Mouse (Mus musculus) urinary bladder, postnatal 10 days (tissue): ENCODE measurements around the gene Csmd2.

Experiments
- DNase-seq: peaks from one replicate; pipeline ENCODE4 v3.0.0; 2022; ENCODE audit warnings: low spot score

Csmd2 gene

DNA sequence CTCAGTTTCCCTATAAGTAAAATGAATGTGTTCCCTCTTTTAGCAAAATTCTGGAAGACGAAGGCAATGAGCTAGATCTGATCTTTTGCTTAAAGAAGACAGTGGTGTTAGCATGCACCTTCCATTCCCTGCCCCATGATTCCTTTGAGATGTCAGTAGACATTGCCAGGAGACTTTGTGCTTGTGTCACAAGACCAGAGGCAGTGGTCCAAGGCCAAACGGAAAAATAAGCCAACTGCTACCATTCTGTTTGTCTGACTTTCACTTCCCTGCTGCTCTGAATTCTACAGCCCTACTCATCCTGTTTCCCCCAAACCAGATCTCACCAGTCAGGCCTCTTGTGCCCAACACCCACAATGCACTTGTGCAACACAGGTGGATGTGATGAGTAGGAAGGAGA, 427.1 kb downstream of the Csmd2 start:
- DNase-seq, result no peak

DNA sequence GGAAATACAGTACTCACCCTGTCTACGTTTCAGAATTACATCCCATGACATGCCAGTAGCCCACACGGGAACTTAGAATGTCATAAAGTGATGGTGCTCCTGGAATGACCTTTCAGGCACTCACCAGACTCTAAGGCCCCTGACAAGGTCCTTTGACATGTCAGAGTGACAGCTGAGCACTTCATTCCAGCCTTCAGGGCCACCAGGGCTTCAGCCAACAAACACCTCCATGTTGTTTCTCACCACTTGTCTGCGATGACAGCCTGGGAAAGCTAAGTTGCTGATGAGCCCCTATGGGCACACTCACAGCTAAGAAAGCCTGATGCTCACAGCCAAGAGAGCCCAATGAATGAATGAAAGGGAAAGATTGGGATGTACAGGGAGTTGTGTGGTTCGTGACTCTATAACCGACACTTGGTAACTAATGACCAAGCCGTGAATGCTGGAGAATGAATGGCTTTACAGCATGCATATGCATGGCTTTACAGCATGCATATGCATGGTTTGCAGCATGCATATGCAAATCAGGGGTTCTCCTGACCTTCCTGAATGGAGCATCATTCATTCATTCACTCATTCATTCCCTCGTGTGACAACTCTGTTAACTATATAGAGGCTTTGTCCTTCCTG, 432.4 kb downstream of the Csmd2 start:
- no peak for DNase-seq

DNA sequence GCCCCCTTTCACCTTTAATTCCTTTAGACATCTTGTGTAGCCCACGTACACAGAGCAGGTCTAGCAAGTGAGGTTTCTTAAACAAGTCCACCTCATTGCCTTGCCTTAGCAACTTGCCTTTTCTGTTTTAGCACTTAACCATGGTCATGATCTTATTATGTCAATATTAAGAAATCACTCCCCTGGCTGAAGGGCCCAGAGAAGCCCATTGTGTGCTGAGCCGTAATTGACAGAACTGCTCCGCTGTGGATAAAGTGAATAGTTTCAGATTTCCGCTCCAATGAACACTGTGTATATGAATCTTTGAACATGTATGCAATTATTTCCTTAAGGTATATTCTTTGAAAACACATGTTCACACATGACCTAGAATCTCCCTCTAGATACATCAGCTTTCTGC, 434.8 kb downstream of the Csmd2 start:
- DNase-seq, result no peak

DNA sequence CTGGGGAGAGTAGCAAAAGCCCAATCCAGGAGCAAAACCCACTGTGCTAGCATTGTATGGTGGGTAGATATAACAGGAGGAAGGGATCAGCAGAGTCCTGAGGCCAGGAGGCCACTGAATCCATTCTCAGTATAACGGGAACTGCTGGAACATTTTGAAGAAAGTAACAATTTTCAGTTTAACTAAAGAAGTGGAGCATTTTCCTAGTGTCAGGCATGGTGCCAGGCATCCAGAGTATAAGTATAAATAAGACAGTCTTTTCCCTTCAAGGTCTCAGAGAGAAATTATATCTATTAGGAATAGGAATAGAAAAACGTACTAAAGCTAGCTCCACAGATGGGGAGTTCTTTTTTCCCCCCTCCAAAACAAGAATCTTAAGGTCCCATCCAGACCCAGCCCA, 437.7 kb downstream of the Csmd2 start:
- no peak for DNase-seq

DNA sequence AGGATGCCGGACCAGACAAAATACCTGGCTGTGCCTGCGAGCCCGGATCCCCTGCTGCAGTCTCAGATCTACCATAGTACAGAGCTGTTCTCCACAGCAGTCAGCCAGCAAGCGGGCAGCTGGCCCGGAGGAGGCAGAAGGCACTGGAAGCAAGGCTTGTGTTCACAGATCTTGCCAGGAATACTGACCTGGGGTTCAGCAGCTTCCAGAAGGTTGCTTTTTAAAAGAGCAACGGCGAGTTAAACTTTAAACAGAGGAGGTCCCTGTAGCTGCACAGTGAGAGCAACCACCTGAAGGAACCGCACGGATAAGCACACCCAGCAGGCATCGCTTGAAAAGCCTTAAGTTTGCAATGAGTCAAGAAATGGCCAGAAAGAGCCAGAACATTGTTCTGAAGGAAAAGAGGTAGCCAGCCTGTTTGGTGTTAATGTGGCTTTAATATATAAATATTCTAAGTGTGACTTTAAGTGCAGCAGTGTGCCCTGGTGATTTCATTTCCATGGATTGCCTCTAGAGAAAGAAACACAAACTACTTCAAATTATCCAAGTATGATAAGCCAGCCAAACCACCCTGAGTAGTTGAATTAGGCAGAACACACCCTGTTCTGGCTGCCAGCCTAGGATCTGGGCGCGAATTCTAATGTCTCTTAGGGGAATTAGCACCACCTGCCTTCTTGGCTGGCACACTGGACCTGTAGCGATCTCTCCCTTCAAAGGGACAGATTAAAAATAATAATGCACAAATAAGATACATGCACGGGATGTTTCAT, 439.8 kb downstream of the Csmd2 start:
- DNase-seq, result no peak

DNA sequence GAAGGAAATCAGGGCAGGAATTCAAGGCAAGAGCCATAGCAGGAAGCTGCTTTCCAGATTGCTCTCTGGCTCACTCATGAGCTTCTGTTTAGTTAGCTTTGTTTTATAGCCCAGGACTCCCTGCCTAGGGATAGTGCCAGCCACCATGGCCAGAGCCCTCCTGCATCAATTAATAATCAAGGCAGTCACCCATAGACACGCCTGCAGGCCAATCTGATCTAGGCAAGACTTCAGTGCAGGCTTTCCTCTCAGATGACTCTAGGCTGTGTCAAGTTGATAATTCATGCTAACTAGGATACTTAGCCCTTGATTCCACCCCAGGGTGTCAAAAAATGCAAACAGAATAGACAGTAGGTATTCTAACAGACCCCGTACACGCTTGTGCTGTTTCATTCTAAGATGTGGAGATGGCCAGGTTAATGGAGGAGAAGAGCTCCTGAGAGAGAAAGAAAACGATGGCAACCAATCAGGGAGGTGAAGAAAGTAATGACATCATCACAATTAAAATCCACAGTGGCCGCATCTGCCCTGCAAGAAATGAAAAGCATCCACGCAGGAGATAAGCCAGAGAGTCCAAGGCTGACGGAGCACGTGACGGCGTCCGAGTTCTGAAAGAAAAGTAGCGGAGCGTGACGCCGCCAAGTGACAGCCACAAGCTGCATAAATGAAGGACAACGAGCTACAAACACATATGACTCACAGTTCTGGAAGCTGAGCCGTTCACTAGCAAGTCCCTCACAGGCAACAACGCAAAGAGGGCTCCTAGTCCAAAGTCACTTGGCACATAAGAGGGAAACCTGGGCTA, 440.8 kb downstream of the Csmd2 start:
- DNase-seq, result no peak

DNA sequence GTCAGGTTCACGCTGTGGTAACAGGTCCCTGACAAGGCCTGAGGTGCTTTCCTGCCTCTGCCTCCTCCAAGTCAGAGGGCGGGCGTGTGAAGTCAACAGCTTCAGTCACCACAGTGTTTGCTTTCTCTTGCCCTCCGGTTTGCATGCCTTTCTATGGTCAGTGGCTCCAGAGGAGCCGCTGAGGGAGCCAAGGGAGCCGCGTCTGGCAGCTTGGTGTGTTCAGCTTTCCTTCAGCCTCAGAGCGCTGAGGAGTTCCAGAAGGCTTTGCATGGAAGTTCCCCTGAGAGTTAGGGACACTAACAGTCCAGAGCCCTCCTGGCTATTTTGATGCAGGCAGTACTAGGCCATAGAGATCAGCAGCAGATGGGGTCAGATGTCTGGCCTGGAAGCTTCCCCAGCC, 441.9 kb downstream of the Csmd2 start:
- no peak for DNase-seq

DNA sequence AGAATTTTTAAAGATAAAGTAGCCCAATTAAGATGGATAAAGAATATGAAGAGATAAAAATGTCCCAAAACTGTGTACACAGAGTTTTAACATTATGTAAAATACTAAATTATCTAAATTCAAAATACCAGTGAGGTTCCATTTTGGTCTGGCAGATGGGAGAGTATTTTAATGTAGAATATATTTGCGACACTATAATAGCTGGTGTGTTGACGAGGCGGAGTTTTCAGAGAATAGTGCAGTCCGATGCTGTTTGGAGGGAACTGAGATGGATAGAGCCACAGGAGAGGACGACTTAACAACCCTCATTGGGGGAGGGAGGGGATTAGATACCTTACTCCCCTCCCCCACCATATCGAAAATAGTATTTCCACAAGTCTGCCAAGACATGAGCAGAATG, 452.9 kb downstream of the Csmd2 start:
- no peak for DNase-seq

DNA sequence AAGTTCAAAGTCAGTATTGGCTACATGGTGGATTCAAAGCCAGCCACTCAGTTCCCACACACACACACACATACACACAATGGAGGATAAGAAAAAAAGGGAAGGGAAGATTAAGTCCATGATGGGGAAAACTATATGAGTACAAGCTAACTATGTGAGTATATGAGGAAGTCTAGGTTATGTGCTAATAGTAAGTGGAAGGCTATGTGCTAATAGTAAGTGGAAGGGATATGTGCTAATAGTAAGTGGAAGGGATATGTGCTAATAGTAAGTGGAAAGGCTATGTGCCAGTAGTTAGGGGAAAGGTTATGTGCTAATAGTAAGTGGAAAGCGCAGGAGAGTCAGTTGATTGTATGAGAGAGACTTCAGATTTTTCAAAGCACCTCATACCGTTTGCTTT, 453.6 kb downstream of the Csmd2 start:
- DNase-seq, result no peak

DNA sequence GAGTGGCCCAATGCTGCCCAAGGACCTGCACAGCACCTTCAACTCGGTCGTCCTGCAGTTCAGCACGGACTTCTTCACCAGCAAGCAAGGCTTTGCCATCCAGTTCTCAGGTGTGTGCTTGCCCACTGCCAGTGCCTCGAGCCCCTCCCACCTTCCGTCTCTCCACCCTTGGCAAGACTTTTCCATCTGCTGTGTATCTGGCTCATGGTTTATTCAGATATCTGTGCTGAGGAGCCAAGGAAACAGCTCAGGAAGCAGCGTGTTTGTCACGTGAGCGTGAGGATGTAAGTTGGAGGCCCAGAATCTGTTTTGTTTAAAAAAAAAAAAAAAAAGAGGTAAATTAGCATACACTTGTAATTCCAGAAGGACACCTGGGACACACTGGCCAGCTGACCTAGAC, 455.1 kb downstream of the Csmd2 start:
- DNase-seq, result no peak

DNA sequence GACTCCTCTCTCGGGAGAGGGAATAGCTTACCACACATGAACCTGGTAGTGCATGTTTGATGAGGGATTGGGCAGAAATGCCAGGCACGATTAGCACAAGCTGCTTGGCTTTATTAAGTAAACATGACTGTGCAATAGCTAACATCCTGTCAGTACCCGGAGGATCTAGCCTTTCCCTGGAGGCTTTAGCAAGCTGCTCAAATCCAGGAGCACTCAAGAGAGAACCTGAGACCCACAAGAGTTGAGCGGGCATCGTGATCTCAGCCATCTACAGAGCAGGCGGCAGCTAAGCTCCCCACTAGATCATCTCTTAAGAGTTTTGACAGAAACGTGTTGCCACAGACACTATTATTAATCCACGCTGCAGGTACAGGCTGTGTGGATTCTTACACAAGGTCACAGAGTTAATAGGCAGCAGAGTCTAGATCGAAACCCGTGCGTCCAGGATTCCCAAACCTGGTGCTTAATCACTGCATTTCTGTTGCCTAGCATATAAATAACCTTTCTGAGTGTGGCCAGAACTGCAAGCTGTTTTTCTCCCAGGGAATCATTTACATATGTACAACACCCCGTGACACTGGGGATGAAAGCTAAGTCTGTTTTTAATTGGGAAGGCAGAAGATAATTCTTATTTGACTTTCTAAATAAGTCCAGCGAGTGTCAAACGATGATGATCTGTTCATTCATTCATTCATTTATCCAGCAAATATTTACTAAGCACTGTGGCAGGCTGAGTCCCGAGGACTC, 458.0 kb downstream of the Csmd2 start:
- DNase-seq, result no peak

DNA sequence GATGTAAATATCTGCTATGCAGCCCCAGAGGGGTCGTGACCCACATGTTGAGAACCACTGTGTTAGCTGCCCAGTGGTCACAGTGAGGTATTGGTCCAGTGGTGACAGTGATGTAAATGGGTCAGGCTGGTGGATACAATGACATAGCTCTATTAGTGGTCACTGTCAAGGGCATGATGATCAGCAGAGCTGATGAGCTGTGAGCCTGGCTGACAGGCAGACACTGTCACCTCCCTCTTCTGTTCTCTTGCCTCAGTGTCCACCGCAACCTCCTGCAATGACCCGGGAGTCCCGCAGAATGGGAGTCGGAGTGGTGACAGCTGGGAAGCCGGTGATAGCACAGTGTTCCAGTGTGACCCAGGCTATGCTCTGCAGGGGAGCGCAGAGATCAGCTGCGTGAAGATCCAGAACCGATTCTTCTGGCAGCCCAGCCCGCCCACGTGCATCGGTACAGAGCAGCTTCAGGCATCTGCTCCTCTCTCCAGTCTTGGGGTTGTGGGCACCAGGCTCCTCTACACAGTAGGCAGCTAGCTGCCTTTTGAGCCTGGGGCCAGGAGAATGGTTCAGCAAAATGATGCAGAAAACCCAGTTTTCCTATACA, 461.3 kb downstream of the Csmd2 start:
- no peak for DNase-seq

DNA sequence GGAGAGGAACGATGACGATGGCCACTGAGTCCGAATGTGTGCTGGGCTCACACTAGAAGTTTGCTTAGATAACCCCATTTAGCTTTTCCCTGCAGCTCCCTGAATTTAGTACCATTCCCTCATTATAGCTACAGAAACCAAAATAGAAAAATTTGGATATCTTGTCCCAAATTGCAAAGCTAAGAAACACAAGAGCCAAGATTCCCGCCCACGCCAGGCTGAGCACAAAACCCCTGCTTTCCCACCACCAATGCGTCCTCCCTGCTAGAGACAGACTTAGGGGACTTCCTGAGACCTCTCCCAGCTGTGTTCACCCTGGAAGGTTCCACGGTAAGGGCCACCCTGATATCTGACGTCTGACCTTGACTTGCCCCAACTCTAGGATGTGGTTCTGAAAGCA, 462.5 kb downstream of the Csmd2 start:
- no peak for DNase-seq

DNA sequence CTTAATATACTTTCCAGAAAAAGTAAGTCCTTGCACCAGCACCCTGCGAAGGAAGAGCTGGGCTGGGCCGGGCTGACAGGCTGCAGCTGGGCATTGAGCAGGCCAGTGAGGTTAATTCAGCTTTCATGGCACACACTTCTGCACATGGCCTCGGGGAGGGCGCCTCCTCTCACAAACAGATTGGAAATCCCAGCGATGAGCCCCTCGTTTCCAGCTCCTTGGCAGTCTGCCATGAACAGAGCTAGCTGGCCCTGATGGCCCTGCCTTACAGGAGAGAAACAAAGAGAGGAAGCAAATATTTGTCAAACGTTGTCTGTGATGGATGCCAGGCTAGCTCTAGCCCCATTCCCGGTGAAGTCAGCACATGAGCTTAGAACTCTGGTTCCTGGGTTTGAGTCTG, 463.3 kb downstream of the Csmd2 start:
- no peak for DNase-seq

DNA sequence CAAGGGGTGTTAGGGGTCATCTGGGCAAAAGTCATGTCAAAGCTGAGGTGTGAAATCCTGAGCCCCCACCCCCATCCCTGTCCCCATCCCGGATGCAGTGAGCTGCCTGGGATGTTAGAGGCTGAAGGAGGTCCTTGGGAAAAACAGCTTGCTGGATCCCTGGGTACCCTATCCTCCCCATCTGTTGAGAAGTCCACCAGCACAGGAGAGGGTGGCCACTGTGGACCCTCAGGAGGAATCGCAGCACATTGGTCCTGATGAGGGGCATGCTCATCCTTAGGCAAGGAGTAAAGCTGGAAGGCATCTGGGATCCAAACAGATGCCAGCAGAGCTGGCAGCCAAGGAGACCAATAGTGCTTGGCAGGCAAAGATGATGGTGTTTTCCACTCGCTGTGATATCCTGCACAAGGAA, 463.7 kb downstream of the Csmd2 start:
- no peak for DNase-seq

DNA sequence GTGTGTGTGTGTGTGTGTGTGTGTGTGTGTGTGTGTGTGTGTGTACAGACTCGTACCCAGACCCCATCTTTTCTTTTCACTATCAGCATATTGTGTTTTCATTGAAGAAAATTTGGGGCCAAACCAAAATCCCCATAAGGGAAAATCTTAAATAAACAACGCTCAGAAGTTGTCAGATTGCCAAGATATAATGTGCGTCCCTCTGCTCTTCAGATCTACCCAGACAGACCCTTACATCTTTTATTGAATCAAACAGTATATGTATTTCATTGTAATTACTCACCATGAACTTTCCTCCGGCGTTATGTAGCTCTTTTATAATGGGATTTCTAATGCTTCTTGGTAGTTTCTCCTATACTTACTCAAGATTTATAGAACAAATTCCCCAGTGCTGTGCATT, 479.1 kb downstream of the Csmd2 start:
- no peak for DNase-seq

DNA sequence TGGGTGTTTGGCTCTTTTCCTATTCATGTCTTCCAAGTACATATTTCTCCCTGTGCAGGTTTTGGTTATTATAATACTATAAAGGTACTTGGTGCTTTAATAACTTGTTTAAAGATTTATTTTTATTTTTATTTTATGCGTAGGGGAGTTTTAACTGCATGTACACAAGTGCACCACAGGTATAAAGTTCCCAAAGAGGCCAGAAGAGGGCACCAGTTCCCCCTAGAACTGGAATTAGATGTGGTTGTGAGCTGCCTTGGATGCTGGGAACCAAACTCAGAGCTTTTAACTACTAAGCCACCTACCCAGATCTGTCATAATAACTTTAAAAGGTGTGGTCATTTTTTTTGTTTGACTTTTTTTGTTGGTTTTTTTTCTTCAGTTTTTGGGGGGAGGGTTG, 480.4 kb downstream of the Csmd2 start:
- DNase-seq, result no peak

DNA sequence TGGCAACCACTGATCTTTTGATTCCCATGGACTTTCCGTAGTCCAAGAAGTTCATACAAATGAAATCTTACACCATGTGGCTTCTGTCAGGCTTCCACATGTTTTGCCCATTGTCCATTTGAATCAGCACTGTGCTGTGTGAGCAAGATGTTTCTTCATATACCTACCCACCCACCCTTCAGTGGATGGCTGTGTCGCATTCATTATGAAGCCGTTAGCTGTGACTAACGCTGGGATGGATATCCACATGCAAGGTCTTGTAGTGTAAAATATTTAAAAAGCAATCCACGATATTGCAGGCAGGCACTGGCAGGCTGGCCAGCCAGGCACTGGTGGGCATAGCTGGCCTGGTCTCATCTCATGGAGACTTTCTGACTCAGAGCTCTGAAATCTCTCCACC, 488.6 kb downstream of the Csmd2 start:
- DNase-seq, result no peak

DNA sequence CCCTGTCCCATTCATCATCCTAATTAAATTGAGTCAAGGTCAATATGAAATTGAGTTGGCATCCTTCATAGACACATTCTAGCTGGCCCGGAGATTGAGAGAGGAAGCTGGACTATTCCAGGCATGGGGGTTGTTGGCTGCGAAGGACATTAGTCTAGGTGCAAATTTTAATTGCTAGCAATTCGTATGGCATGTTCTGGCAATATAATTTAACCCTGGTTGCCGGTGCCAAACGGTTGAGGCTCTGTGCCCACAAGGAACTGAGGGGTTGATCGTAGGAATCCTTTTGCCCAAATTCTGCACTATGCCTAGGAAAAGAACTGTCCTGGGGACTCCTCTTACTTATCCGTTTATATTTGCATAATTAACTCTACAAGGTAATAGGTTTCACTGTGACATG, 496.2 kb downstream of the Csmd2 start:
- DNase-seq, result no peak

DNA sequence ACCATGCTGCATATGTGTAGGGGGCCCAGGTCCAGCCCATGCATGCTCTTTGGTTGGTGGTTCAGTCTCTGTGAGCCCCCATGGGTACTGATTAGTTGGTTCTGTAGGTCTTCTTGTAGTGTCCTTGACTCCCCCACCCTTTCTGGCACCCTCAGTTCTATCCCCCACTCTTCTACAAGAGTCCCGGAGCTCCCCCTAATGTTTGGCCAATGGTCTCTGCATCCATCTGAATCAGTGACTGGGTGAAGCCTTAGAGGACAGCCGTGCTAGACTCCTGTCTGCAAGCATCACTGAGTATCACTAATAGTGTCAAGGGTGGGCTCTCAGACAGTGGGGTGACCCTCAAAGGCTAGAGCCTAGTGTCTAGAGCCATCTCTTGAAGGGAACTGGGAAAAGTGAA, 497.0 kb downstream of the Csmd2 start:
- DNase-seq, result no peak

DNA sequence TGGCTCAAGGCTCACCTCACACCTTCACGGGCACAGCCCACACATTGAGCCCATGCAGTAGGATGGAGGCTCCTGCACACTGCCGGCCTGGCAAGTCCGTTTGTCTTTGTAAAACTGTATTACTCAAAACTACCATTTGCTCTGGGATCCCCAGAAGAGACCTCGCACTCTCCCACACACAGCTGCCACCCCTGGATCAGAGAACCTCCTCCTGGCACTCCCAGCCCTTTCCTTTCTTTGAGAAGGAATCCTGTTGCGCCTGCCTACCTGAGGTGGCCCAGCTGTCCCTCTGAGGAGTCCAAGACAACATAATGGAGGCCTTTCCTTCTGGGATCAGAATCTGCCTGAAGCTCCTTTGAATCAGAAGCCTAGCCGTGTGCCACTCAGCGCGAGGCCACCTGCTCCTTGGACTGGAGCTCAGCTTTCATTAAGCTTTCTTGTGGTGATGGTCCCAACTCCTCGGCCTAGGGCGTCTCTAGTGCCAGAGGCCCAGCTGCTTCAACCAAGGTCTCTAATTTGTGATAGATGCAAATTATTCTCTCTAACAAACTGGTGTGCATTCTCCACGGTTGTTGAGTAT, 502.0 kb downstream of the Csmd2 start:
- DNase-seq, result no peak

DNA sequence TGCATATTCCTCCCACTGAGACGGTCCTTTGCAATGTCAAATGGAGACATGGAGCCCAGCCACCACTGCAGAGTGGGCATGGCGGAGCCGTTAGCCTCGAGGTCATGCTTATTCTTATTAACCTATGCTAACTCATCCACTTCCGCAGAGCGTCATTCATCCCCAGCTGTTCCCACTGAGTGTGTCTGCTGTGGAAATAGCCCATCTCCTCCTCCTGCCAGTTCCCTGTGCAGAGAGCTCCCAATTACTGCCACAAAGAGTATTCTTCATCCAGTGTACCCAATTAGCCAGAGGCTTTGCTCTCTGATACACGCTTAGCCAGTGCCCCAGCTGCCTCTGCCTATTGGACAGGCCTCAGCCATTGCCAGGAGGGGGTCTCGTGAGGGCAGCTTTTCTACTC, 504.4 kb downstream of the Csmd2 start:
- no peak for DNase-seq
